Mouse (Mus musculus): ENCODE data around the gene Pla2g12b. TPM values are rescaled to one million over a fixed set of nuclear protein-coding genes. Genes with fewer than 3 reads are reported as not detected.
"Not testable (repeated sequence)": the region's sequence is repeated elsewhere in the genome, so short reads cannot be mapped to it uniquely, and the experiment has no call there.

Pla2g12b gene
- polyA plus RNA-seq, 1 experiment from 2014 or later: not detected

DNA sequence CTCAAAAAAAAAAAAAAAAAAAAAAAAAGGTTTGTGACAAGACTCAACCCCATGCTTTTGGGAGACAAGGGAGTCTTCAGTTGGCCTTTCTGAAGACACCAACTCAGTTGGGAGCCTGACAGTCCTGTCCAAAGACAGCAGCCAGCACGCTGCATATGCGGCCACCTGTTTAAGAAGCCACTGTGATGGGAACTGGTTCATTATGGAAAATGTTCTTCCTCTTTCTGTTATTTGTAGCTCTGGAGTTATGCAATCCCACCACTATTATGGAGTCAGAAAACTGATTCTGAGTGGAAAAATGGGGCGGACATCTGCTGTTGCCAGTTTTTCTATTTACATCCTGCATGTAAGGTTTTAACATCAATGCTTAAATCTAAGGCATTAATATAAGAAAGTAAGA is 13.8 kb upstream of the Pla2g12b start:
- Histone ChIP-seq H3K4me2 (ENCODE audit: low read depth) (no peak overlapping the region), H3K4me1 (ENCODE audit: control insufficient read depth, insufficient read depth, low read length) (no peaks in the 10 kb centered on the region), H3K27ac (ENCODE audit: low read depth, low read length) (no peak overlapping the region), H3K4me3 (ENCODE audit: low read depth, low read length) (no peak overlapping the region), H3K9ac (ENCODE audit: low read length) (no peak overlapping the region), H3K36me3 (ENCODE audit: control insufficient read depth, insufficient read depth, low read length) (no peaks in the 10 kb centered on the region), H3K27me3 (ENCODE audit: control insufficient read depth, insufficient read depth, low read length) (no peaks in the 10 kb centered on the region), H3K9me3 (ENCODE audit: control insufficient read depth, low read length) (no peaks in the 10 kb centered on the region)
- 95% methylated on average over 3 of the region's 3 CpGs for WGBS
- DNase-seq (ENCODE audit: low spot score) (no peak), ATAC-seq (ENCODE audit: insufficient read depth, low FRiP score, low TSS enrichment) (no peak)

DNA sequence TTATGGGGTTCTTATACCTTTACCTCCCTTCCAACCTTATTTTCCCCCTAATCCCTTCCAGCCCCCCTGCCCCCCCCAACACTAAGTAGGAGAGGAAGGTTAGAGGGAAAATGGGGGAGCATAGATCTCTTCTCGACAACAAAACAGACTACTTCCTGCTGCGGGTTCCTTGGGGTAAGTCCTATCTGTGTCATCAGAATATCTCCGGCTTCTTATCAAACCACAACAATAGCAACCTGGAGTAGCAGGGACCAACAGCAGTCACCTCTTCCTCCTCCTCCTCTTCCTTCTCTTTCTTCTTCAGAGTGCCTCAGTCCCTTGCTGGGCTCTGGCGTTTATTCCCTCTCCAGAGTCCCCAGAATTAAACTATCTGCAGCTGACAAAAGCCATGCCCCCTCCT is 11.6 kb upstream of the Pla2g12b start:
- no peaks in the 10 kb centered on the region for H3K36me3 ChIP-seq (ENCODE audit: control insufficient read depth, insufficient read depth, low read length)
- no peak overlapping the region for H3K4me2 ChIP-seq (ENCODE audit: low read depth)
- DNase-seq (ENCODE audit: low spot score) (no peak), ATAC-seq (ENCODE audit: insufficient read depth, low FRiP score, low TSS enrichment) (no peak)
- H3K9ac ChIP-seq (ENCODE audit: low read length): no peak overlapping the region
- no peak overlapping the region for H3K27ac ChIP-seq (ENCODE audit: low read depth, low read length)
- H3K4me3 ChIP-seq (ENCODE audit: low read depth, low read length): no peak overlapping the region
- no peaks in the 10 kb centered on the region for H3K9me3 ChIP-seq (ENCODE audit: control insufficient read depth, low read length)
- H3K27me3 ChIP-seq (ENCODE audit: control insufficient read depth, insufficient read depth, low read length): no peaks in the 10 kb centered on the region
- 61% methylated on average over 4 of the region's 4 CpGs for WGBS
- no peaks in the 10 kb centered on the region for H3K4me1 ChIP-seq (ENCODE audit: control insufficient read depth, insufficient read depth, low read length)

DNA sequence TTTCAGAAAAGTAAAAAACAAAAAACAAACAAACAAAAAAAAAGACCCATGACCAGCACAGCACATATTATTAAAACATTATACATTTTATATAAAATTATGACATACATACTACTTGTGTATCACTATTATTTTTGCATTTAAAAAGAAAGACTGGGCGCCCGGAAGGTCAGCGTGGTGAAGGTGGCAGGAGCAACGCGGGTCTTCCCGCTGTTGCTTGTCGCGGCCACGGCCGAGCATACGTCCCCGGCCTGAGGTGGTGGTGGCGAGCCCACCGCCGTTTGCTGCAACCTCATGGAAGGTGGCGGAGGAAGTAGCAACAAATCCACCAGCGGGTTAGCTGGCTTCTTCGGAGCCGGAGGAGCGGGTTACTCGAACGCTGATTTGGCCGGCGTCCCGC is 8.0 kb upstream of the Pla2g12b start, which contains the start of gene Gm10273:
Gene Gm10273, plus strand, starts transcription at position 172 of the 400 bp plus-strand sequence.
- not testable (repeated sequence) for H3K4me1 ChIP-seq (ENCODE audit: control insufficient read depth, insufficient read depth, low read length); H3K27ac ChIP-seq (ENCODE audit: low read depth, low read length); H3K4me2 ChIP-seq (ENCODE audit: low read depth); DNase-seq (ENCODE audit: low spot score); H3K9ac ChIP-seq (ENCODE audit: low read length); H3K27me3 ChIP-seq (ENCODE audit: control insufficient read depth, insufficient read depth, low read length); ATAC-seq (ENCODE audit: insufficient read depth, low FRiP score, low TSS enrichment); H3K9me3 ChIP-seq (ENCODE audit: control insufficient read depth, low read length); H3K4me3 ChIP-seq (ENCODE audit: low read depth, low read length); H3K36me3 ChIP-seq (ENCODE audit: control insufficient read depth, insufficient read depth, low read length)
- WGBS: 91% methylated on average over 10 of the region's 25 CpGs

GRCm38 (mm10) chr10:59403793-59404149 is 311 bp downstream of the Pla2g12b start:
- no peaks in the 10 kb centered on the region for H3K4me1 ChIP-seq (ENCODE audit: control insufficient read depth, insufficient read depth, low read length)
- no peak for ATAC-seq (ENCODE audit: insufficient read depth, low FRiP score, low TSS enrichment)
- WGBS: 81% methylated on average over 10 of the region's 10 CpGs
- no peaks in the 10 kb centered on the region for H3K36me3 ChIP-seq (ENCODE audit: control insufficient read depth, insufficient read depth, low read length)
- no peak overlapping the region for H3K4me3 ChIP-seq (ENCODE audit: low read depth, low read length)
- no peaks in the 10 kb centered on the region for H3K9me3 ChIP-seq (ENCODE audit: control insufficient read depth, low read length)
- H3K27me3 ChIP-seq (ENCODE audit: control insufficient read depth, insufficient read depth, low read length): no peaks in the 10 kb centered on the region
- no peak overlapping the region for H3K27ac ChIP-seq (ENCODE audit: low read depth, low read length)
- no peak for DNase-seq (ENCODE audit: low spot score)
- H3K9ac ChIP-seq (ENCODE audit: low read length): no peak overlapping the region
- H3K4me2 ChIP-seq (ENCODE audit: low read depth): no peak overlapping the region

- no peak overlapping the region for H3K4me3 ChIP-seq (ENCODE audit: low read depth, low read length)
- no peak overlapping the region for H3K9ac ChIP-seq (ENCODE audit: low read length)
- H3K4me1 ChIP-seq (ENCODE audit: control insufficient read depth, insufficient read depth, low read length): no peaks in the 10 kb centered on the region
- WGBS: 47% methylated on average over 6 of the region's 6 CpGs
- H3K27ac ChIP-seq (ENCODE audit: low read depth, low read length): no peak overlapping the region
- no peak for DNase-seq (ENCODE audit: low spot score)
- H3K9me3 ChIP-seq (ENCODE audit: control insufficient read depth, low read length): no peaks in the 10 kb centered on the region
- ATAC-seq (ENCODE audit: insufficient read depth, low FRiP score, low TSS enrichment): no peak
- H3K4me2 ChIP-seq (ENCODE audit: low read depth): no peak overlapping the region
- H3K36me3 ChIP-seq (ENCODE audit: control insufficient read depth, insufficient read depth, low read length): no peaks in the 10 kb centered on the region
- no peaks in the 10 kb centered on the region for H3K27me3 ChIP-seq (ENCODE audit: control insufficient read depth, insufficient read depth, low read length)
These were observed 5.0 kb downstream of the Pla2g12b start for GRCm38 (mm10) chr10:59408499-59408898.

- Histone ChIP-seq H3K36me3 (ENCODE audit: control insufficient read depth, insufficient read depth, low read length) (no peaks in the 10 kb centered on the region), H3K4me3 (ENCODE audit: low read depth, low read length) (no peak overlapping the region), H3K4me1 (ENCODE audit: control insufficient read depth, insufficient read depth, low read length) (no peaks in the 10 kb centered on the region), H3K9ac (ENCODE audit: low read length) (no peak overlapping the region), H3K9me3 (ENCODE audit: control insufficient read depth, low read length) (no peaks in the 10 kb centered on the region), H3K27ac (ENCODE audit: low read depth, low read length) (no peak overlapping the region), H3K27me3 (ENCODE audit: control insufficient read depth, insufficient read depth, low read length) (no peaks in the 10 kb centered on the region), H3K4me2 (ENCODE audit: low read depth) (no peak overlapping the region)
- no peak for ATAC-seq (ENCODE audit: insufficient read depth, low FRiP score, low TSS enrichment)
- WGBS: 76% methylated on average over 12 of the region's 12 CpGs
- no peak for DNase-seq (ENCODE audit: low spot score)
These were observed 6.8 kb downstream of the Pla2g12b start for GRCm38 (mm10) chr10:59410264-59410663.

DNA sequence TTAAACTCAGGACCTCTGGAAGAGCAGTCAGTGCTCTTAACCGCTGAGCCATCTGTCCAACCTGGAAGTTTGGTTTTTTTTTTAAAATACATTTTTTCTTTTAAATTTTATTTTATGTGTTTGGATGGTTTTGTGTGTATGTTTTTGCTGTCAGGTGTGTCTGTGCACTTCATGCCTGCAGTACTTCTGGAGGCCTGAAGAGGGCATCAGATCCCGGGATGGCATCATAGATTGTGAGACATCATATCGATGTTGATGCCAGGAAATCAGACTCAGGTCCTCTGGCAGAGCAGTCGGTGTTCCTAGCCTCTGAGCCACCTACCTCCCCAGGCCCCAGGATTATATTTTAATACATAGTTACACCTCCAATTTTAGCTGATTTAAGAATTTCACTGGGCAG is 10.3 kb downstream of the Pla2g12b start:
- no peaks in the 10 kb centered on the region for H3K9me3 ChIP-seq (ENCODE audit: control insufficient read depth, low read length)
- no peak overlapping the region for H3K9ac ChIP-seq (ENCODE audit: low read length)
- H3K4me2 ChIP-seq (ENCODE audit: low read depth): no peak overlapping the region
- whole genome bisulfite sequencing: 90% methylated on average over 4 of the region's 4 CpGs
- no peak overlapping the region for H3K4me3 ChIP-seq (ENCODE audit: low read depth, low read length)
- H3K27me3 ChIP-seq (ENCODE audit: control insufficient read depth, insufficient read depth, low read length): no peaks in the 10 kb centered on the region
- H3K27ac ChIP-seq (ENCODE audit: low read depth, low read length): no peak overlapping the region
- no peak for ATAC-seq (ENCODE audit: insufficient read depth, low FRiP score, low TSS enrichment)
- H3K36me3 ChIP-seq (ENCODE audit: control insufficient read depth, insufficient read depth, low read length): no peaks in the 10 kb centered on the region
- no peak for DNase-seq (ENCODE audit: low spot score)
- no peaks in the 10 kb centered on the region for H3K4me1 ChIP-seq (ENCODE audit: control insufficient read depth, insufficient read depth, low read length)

DNA sequence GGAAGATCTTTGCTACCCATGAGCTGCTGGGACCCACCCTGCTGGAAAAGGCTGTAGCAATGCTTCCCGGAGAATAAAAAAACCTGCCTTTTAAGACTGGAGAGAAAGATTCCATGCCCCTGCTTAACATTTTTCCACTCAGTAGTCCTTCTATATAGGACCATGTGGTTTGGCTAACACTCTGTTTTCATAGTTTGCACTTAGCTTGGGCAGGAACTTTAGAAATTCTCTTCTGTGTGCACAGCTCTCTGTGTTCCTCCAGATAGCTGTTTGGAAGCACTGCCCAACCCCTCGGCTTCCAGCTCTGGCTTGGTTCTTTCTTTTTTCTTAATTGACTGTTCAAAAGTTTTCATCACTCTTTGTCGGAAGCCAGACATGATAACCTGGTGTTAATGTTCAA is 13.2 kb downstream of the Pla2g12b start:
- Histone ChIP-seq H3K36me3 (ENCODE audit: control insufficient read depth, insufficient read depth, low read length) (no peaks in the 10 kb centered on the region), H3K27me3 (ENCODE audit: control insufficient read depth, insufficient read depth, low read length) (no peaks in the 10 kb centered on the region), H3K9me3 (ENCODE audit: control insufficient read depth, low read length) (no peaks in the 10 kb centered on the region), H3K27ac (ENCODE audit: low read depth, low read length) (no peak overlapping the region), H3K4me2 (ENCODE audit: low read depth) (no peak overlapping the region), H3K4me3 (ENCODE audit: low read depth, low read length) (no peak overlapping the region), H3K4me1 (ENCODE audit: control insufficient read depth, insufficient read depth, low read length) (no peaks in the 10 kb centered on the region), H3K9ac (ENCODE audit: low read length) (no peak overlapping the region)
- ATAC-seq (ENCODE audit: insufficient read depth, low FRiP score, low TSS enrichment) (no peak), DNase-seq (ENCODE audit: low spot score) (no peak)
- 87% methylated on average over 3 of the region's 3 CpGs for whole genome bisulfite sequencing

DNA sequence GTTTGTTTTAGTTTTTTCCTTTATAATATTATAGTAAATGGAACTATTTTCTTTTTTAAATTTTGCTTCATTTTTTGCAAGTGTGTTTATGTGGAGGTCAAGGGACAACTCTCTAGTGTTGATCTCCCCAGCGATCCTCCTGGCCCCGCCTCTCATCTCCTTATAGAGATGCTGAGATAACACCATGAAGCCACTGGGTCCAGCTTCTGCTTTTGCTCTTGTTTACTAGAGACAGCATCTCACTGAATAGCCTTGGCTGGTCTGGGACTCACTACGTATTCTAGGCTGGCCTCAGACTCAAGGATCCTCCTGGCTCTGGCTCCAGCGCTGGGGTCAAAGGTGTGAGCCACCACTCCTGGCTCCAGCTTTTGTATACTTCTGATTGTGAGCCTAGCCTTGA is 16.1 kb downstream of the Pla2g12b start:
- no peaks in the 10 kb centered on the region for H3K27me3 ChIP-seq (ENCODE audit: control insufficient read depth, insufficient read depth, low read length)
- H3K36me3 ChIP-seq (ENCODE audit: control insufficient read depth, insufficient read depth, low read length): no peaks in the 10 kb centered on the region
- no peak overlapping the region for H3K27ac ChIP-seq (ENCODE audit: low read depth, low read length)
- no peak overlapping the region for H3K4me3 ChIP-seq (ENCODE audit: low read depth, low read length)
- DNase-seq (ENCODE audit: low spot score) (no peak), ATAC-seq (ENCODE audit: insufficient read depth, low FRiP score, low TSS enrichment) (no peak)
- H3K9ac ChIP-seq (ENCODE audit: low read length): no peak overlapping the region
- H3K9me3 ChIP-seq (ENCODE audit: control insufficient read depth, low read length): no peaks in the 10 kb centered on the region
- H3K4me1 ChIP-seq (ENCODE audit: control insufficient read depth, insufficient read depth, low read length): no peaks in the 10 kb centered on the region
- 88% methylated on average over 4 of the region's 4 CpGs for WGBS
- H3K4me2 ChIP-seq (ENCODE audit: low read depth): no peak overlapping the region

Measured in neural tube, embryonic 11.5 days (tissue).